Mouse (Mus musculus): ENCODE measurements around the gene Mrps2. TPM values are rescaled to one million over a fixed set of nuclear protein-coding genes. Genes with fewer than 3 reads are reported as not detected.

Mrps2 gene
- 10 to 100 TPM; 20.3 to 32.4 TPM for polyA plus RNA-seq (2017; shearing (Covaris generic))

DNA sequence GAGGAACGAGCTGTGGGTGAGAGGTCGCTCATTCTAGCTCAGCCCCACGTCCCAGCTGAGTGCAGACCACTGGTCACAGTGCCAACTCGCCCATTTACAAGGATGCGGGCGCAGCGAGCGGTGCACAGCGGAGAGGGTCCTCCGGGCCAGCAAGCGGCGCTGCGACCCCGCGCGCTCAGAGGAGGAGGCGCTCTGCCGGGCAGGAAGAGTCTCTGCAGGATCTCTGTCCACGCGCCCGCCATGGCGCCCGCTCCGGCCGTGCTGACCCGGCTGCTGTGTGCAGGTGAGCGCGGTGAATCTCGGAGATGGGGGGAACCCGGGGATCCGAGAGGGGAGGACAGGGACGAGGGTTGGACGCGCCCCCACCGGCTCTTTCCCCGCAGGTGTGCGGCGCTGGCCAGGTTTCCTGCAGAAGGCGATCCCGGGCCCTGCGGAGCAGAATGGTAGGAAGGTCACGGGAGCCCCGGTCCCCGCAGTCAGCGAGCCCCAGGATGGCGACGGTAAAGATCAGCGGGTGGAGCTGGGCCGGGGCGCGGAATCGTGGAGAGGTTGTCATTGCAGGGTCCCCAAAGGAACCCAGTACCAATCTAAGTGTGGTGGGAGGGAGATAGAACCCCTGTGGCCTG, at the start of gene Mrps2:
Mrps2 (plus strand) TSS at position 207 of the 626 bp plus-strand sequence.

DNA sequence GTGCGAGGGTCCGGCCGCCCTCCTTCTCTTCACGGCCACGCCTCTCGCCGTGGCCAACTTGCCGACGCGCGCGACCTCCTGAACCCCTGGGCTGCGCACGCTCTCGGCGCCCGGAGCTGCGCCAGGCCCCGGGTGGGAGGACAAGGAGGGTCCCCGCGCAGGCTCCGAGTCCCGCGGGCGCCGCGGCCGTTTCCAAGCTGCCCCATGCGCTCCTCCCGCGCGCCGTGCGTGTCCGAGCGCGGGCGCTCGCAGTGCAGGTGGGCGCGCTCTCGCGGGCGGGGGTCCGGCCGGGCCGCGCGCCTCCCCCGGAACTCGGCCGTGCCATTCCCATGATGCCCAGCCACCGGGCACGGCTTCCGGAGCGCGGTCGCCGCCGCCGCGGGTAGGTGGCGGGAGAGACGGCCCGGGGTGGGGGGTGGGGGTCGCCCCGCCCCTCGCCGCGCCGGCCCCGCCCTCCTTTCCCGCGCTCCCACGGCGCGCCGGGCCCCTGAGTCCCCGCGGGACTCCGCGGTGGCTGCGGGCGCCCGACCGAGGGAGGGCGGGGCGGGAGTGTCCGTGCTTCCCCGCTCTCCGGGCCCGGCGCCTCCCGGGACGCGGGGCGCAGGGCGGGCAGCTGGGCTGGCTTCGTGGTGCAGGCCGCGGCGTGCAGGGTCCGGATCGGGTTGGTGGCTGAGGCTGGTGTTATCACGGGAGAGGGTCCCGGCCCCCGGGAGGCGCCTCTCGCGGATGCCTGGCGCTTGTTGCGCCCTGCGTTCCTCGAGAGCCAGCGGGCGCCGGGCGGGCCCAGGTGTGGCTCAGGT, 21.2 kb upstream of the Mrps2 start, which contains the start of gene Ppp1r26:
Ppp1r26 (plus strand) TSS at position 286 of the 800 bp plus-strand sequence.

DNA sequence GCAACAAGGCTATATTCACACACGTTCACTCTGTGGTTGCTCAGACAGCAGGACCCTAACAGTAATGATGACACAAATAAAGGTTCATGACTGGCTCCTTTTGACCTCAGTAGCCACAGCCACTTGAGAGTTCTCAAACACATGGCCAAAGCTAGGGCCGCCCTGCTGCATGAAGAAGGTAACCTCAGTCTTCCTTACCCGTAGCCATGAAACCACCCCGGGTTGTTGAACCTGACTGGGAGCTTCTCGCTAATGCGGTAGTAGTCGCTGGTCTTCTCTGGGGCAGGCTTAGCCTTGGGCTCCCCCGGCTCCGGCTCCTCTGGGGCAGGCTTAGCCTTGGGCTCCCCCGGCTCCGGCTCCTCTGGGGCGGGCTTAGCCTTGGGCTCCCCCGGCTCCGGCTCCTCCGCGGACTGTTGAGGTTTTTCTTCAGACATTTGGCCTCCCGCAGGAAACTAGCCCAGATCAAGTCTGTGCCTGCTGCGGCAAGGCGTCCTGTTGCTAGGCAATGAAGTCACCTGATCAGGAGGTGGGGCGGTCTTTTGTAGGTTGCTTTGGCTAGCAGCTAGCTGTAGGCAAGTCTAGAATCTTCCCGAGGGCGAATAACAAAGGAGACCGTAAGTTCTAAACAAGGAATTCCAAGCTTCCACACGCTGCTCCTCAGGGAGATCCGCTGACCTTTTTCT, 1.9 kb upstream of the Mrps2 start, which contains the start of gene 1700007K13Rik:
1700007K13Rik (minus strand) TSS at position 497 of the 683 bp plus-strand sequence.

DNA sequence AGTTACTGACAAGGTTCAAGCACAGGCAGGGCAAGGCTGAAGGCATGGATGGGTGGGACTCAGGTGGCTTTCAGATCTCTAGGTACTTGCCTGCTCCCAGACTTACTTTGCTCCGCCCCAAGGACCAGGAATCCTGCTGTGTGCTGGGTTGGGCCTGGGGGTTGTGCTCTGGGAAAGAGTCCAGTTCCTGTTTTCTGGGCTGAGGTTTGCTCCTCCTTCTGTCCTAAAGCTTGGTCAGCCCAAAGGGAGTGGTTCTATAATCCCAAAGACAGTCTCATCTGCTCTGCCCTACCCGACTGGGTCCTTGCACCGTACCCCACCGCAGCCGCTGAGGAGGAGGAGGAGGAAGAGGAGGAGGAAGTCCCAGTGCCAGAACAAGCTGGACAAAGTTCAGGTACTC, 28.8 kb downstream of the Mrps2 start, which contains the start of gene Gbgt1:
Gbgt1 (plus strand) TSS at position 221 of the 400 bp plus-strand sequence.

DNA sequence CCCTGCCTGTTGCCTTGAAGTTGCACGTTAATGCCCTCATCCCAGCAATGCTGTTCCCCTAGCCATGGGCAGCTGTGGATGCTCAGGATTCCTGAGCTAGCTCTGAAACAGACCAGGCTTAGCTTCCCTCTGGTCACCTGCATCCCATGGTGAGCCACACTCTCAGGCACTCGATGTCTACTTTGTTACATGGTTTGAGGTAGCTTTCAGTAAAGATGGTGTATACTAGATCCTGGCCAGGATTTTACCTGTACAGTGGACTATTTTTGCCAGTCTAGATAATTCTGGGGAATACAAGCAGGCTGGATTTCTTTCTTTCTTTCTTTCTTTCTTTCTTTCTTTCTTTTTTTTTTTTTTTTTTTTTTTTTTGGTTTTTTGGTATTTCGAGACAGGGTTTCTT, 37.9 kb downstream of the Mrps2 start, which contains the start of gene Gm10134:
Gm10134 (plus strand) TSS at position 301 of the 400 bp plus-strand sequence.

DNA sequence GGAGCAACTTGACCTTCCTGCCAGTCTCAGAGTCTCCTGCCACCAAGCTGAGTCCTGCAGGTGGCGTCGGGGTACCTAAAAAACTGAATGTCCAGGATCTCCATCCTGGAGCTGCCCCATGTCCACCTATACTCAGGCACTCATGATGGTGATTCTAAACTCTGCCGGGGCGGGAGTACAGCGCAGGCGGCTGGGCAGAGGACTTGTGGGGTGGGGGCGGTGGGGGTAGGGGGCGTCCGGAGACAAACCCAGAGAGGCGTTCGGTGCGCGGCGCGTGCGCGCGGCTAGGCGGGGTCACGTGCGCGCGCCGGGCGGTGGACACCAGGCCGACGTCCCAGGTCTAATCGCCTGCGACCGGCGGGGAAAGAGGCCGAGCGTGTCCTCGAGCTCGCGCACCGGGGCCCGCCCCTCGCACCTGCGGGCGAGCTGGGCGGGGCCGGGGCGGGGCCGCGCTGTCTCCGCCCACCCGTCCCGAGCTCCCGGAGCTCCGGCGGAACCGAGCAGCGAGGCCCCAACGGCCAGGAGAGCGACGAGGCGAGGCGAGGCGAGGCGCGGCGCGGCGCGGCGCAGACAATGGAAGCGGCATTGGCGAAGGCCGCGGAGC, 45.0 kb downstream of the Mrps2 start, which contains the start of gene Ralgds:
Ralgds (plus strand) TSS at position 328 of the 604 bp plus-strand sequence.

Other genes starting within 250 kb of the Mrps2 start
- under 1 TPM in 1 of 2 experiments, not detected in 1; 0.22 TPM for gene Ppp1r26, start 21.3 kb upstream of the Mrps2 start, polyA plus RNA-seq (2017; shearing (Covaris generic))
- gene 1700007K13Rik, start 1.7 kb upstream of the Mrps2 start, polyA plus RNA-seq (2017; shearing (Covaris generic)), result under 1 TPM in 1 of 2 experiments, not detected in 1; 0.59 TPM
- gene Gbgt1, start 28.8 kb downstream of the Mrps2 start, polyA plus RNA-seq (2017; shearing (Covaris generic)), result 1 to 10 TPM in 1 of 2 experiments, not detected in 1; 1.6 TPM
- 1 to 10 TPM; 1.4 TPM for gene Gm10134, start 38.0 kb downstream of the Mrps2 start, polyA plus RNA-seq (2017; shearing (Covaris generic))
- gene Ralgds, start 45.1 kb downstream of the Mrps2 start, polyA plus RNA-seq (2017; shearing (Covaris generic)), result 10 to 100 TPM; 29.8 to 45.1 TPM
- gene Cel, start 95.3 kb downstream of the Mrps2 start, polyA plus RNA-seq (2017; shearing (Covaris generic)), result under 1 TPM in 1 of 2 experiments, not detected in 1; 0.62 TPM
- 10 to 100 TPM; 20.2 to 22.7 TPM for gene Gtf3c5, start 115.7 kb downstream of the Mrps2 start, polyA plus RNA-seq (2017; shearing (Covaris generic))
- 1 to 10 TPM in 1 of 2 experiments, under 1 TPM in 1; 0.16 to 1.1 TPM for gene Gfi1b, start 153.9 kb downstream of the Mrps2 start, polyA plus RNA-seq (2017; shearing (Covaris generic))
- 10 to 100 TPM; 26.7 to 29.9 TPM for gene Tsc1, start 173.2 kb downstream of the Mrps2 start, polyA plus RNA-seq (2017; shearing (Covaris generic))
- gene Spaca9, start 231.7 kb downstream of the Mrps2 start, polyA plus RNA-seq (2017; shearing (Covaris generic)), result 1 to 10 TPM in 1 of 2 experiments, under 1 TPM in 1; 0.29 to 1.2 TPM
- gene Ak8, start 232.1 kb downstream of the Mrps2 start, polyA plus RNA-seq (2017; shearing (Covaris generic)), result 1 to 10 TPM in 1 of 2 experiments, not detected in 1; 1.6 TPM